Mouse (Mus musculus) brain, embryonic 14.5 days (tissue): ENCODE measurements at regions not wholly inside any gene's neighbourhood (a gene's known extent, or its start where the extent isn't known, plus 50 kb on each side); places are given as distances from the start of the nearest gene placed in this dataset.

Experiments
- CTCF ChIP-seq: fragments of 200-500 bp; IDR thresholded peaks from 2 replicates; pipeline ENCODE4 v1.5.1; 2012; ENCODE audit warnings: inconsistent platforms, mild to moderate bottlenecking, moderate library complexity, borderline replicate concordance; ENCODE audit not compliant: insufficient read depth, insufficient read length; ENCODE audit errors: extremely low read depth
- POLR2A ChIP-seq: fragments of 200-500 bp; IDR thresholded peaks from 2 replicates; pipeline ENCODE4 v1.6.1; 2012; ENCODE audit warnings: mild to moderate bottlenecking, inconsistent platforms, borderline replicate concordance; ENCODE audit not compliant: poor library complexity, insufficient read depth, insufficient read length, severe bottlenecking; ENCODE audit errors: extremely low read depth

GRCm38 (mm10) chr2:11918070-11918469, 140.4 kb downstream of the Ankrd16 start:
- TF ChIP-seq POLR2A: no peak
- TF ChIP-seq CTCF: no peak
